Mouse (Mus musculus) gastrocnemius, adult 2 months (tissue): ENCODE data around the gene Hivep1. TPM values are rescaled to one million over a fixed set of nuclear protein-coding genes. Genes with fewer than 3 reads are reported as not detected.

ENCODE experiments used
- DNase-seq: peaks from one replicate; pipeline ENCODE4 v3.0.0; 2022
- H3K27ac ChIP-seq: fragments of 200-600 bp; 2 replicates; pipeline ENCODE4 v1.8.1; 2022; ENCODE audit warnings: mild to moderate bottlenecking
- H3K4me3 ChIP-seq: fragments of 200-600 bp; 2 replicates; pipeline ENCODE4 v1.8.1; 2022; ENCODE audit warnings: mild to moderate bottlenecking, moderate library complexity
- CTCF ChIP-seq: fragments of 200-600 bp; IDR thresholded peaks from 2 replicates; pipeline ENCODE4 v1.8.1; 2022; ENCODE audit warnings: antibody characterized with exemption, mild to moderate bottlenecking, moderate library complexity
- intact Hi-C: fragments of 180-260 bp; cut with DNase I; formaldehyde crosslinking; loops from one replicate; pipeline ENCODE4 v1.15.1; 2025
- total RNA-seq, 2 experiments: library from RNA; stranded (reverse); gene quantifications; 2 replicates each; pipeline ENCODE4 v1.2.3; 2021

Hivep1 gene
- total RNA-seq, 2 experiments from 2014 or later: 15.6 to 20.5 TPM

GRCm38 (mm10) chr13:42102980-42103379 is 51.2 kb downstream of the Hivep1 start:
- Histone ChIP-seq H3K27ac (peak overlapping the region; percentile 65), H3K4me3 (peak overlapping the region; percentile 63)
- intact Hi-C loops: loop anchor here (5.0 kb wide), 1 partner anchor 51 kb away; the partner anchor contains the start of gene Hivep1
- no peak for TF ChIP-seq CTCF
- DNase-seq: peak; percentile 83

- intact Hi-C loops: loop anchor here (5.0 kb wide), 1 partner anchor 51 kb away; the partner anchor contains the start of gene Hivep1
- TF ChIP-seq CTCF: no peak
- H3K4me3 ChIP-seq: peak overlapping the region; percentile 63
- DNase-seq: no peak
- H3K27ac ChIP-seq: peak overlapping the region; percentile 65
These were observed 51.8 kb downstream of the Hivep1 start for GRCm38 (mm10) chr13:42103486-42104166.

- intact Hi-C loops: loop anchor here (5.0 kb wide), 1 partner anchor 52 kb away; the partner anchor contains the start of gene Hivep1
- no peak for DNase-seq
- Histone ChIP-seq H3K27ac (no peak overlapping the region), H3K4me3 (no peak overlapping the region)
- TF ChIP-seq CTCF: no peak
These were observed 52.5 kb downstream of the Hivep1 start for GRCm38 (mm10) chr13:42104371-42104770.

- H3K4me3 ChIP-seq: no peak overlapping the region
- intact Hi-C loops: no loop called here
- H3K27ac ChIP-seq: no peak overlapping the region
- TF ChIP-seq CTCF: no peak
- no peak for DNase-seq
These were observed 56.8 kb downstream of the Hivep1 start for GRCm38 (mm10) chr13:42108483-42109215.

GRCm38 (mm10) chr13:42110416-42110815 is 58.6 kb downstream of the Hivep1 start:
- no peak overlapping the region for H3K4me3 ChIP-seq

GRCm38 (mm10) chr13:42112071-42112470 is 60.2 kb downstream of the Hivep1 start:
- no peak for DNase-seq
- H3K27ac ChIP-seq: no peak overlapping the region
- H3K4me3 ChIP-seq: no peak overlapping the region
- intact Hi-C loops: no loop called here
- TF ChIP-seq CTCF: no peak

More at GRCm38 (mm10) chr13:42110416-42110815, 58.6 kb downstream of the Hivep1 start:
- intact Hi-C loops: no loop called here
- TF ChIP-seq CTCF: no peak
- DNase-seq: no peak
- no peak overlapping the region for H3K27ac ChIP-seq

GRCm38 (mm10) chr13:42112748-42113147 is 60.9 kb downstream of the Hivep1 start:
- intact Hi-C loops: no loop called here
- no peak for TF ChIP-seq CTCF
- Histone ChIP-seq H3K27ac (no peak overlapping the region), H3K4me3 (no peak overlapping the region)
- DNase-seq: no peak

GRCm38 (mm10) chr13:42113601-42114000 is 61.8 kb downstream of the Hivep1 start:
- H3K4me3 ChIP-seq: no peak overlapping the region
- TF ChIP-seq CTCF: no peak
- H3K27ac ChIP-seq: no peak overlapping the region
- intact Hi-C loops: no loop called here
- DNase-seq: no peak

- H3K4me3 ChIP-seq: no peak overlapping the region
- intact Hi-C loops: no loop called here
- no peak for DNase-seq
- no peak overlapping the region for H3K27ac ChIP-seq
- no peak for TF ChIP-seq CTCF
These were observed 64.5 kb downstream of the Hivep1 start for GRCm38 (mm10) chr13:42116301-42116700.

GRCm38 (mm10) chr13:42119062-42119461 is 67.2 kb downstream of the Hivep1 start:
- no peak for DNase-seq
- Histone ChIP-seq H3K27ac (no peak overlapping the region), H3K4me3 (no peak overlapping the region)
- no peak for TF ChIP-seq CTCF
- intact Hi-C loops: no loop called here

- DNase-seq: no peak
- intact Hi-C loops: no loop called here
- no peak overlapping the region for H3K4me3 ChIP-seq
- TF ChIP-seq CTCF: no peak
- H3K27ac ChIP-seq: no peak overlapping the region
These were observed 69.4 kb downstream of the Hivep1 start for GRCm38 (mm10) chr13:42121106-42121776.

GRCm38 (mm10) chr13:42121777-42122682 is 70.2 kb downstream of the Hivep1 start:
- TF ChIP-seq CTCF: no peak
- intact Hi-C loops: no loop called here
- Histone ChIP-seq H3K4me3 (no peak overlapping the region), H3K27ac (no peak overlapping the region)
- DNase-seq: no peak
